Mouse (Mus musculus) heart, postnatal 36 days (tissue): Measurements from ENCODE around the gene 1810013L24Rik. TPM values are rescaled to one million over a fixed set of nuclear protein-coding genes. Genes with fewer than 3 reads are reported as not detected.
A peak's percentile ranks its signal among the peaks of the same experiment; 100 is the strongest.

Experiments
- DNase-seq, 2 experiments: peaks; one replicate each; pipeline ENCODE4 v3.0.0; 2021 to 2022
- intact Hi-C: fragments of 180-260 bp; cut with DNase I; formaldehyde crosslinking; loops from one replicate; pipeline ENCODE4 v1.15.1; 2025
- total RNA-seq, 2 experiments: library from RNA; stranded (reverse); gene quantifications; 2 replicates each; pipeline ENCODE4 v1.2.3; 2021

Gene 1810013L24Rik
- 100 to 1,000 TPM; 117 to 136 TPM for total RNA-seq

DNA sequence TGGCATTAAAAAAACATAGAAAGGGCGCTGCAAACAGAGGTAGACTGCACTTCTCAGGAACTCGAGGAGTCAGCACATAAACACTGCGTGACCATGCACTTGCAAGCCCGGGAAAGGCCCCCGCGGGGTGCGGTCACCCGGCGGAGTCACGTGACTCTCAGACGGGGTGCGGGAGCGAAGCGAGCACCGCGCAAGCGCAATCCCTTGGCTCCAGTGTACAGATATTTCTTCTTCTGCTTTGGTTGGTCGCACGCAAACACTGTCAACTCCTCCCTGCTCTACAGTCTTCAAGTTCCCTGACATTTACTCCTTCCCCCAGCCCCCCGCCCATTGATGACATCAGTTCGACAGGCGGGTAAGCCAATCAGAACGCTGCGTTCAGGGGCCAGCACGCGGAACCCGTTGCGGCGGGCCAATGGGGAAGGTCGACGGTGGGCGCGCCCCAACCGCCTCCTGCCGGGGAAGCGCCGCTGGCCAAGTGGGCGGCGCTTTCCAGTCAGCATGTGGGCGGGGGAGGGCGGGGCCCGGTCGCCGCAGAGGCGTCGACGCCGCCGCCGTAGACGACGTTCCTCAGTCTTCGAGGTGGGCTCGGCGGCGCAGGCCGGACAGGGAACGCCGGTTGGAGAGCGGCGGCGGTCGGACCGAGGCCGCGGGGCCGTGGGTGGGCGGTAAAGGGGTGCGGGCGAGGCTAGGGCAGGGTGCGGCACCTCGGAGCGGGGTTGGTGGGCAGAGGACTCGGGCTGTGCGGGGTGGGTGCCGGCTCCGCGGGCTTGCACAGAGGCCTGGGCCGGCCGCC, at the start of gene 1810013L24Rik:
Gene 1810013L24Rik (plus strand): TSS at position 537 of the 796 bp plus-strand sequence.
- intact Hi-C loops, result loop anchor here (1.0 to 5.0 kb wide), 3 partner anchors 35 to 192 kb away; partner anchors contain the start of genes Pmm2 and Tmem186
- DNase-seq, result peak; percentile 95 to 96

- intact Hi-C loops, result no loop called here
- no peak for DNase-seq
Measured at GRCm38 (mm10) chr16:8780187-8780586, 49.7 kb upstream of the 1810013L24Rik start.

DNA sequence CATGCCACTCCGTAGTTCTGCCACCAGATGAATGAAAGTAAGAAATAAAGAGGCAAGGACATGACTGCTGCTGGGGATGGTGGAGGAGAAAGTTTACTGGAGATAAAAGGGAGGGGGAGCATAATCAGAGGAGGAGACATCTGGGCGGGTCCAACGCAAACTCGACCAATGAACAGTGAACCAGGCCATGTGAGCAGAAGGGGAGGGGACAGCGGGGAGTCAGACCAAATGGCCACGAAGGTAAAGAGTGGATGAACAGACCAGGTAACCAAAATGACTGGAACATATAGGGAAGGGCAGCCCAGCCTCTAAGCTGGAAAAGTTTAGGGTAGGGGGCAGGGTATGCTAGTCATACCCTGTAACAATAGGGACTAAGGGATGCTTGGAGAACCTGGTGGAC, 48.7 kb upstream of the 1810013L24Rik start:
- no peak for DNase-seq
- intact Hi-C loops, result no loop called here

DNA sequence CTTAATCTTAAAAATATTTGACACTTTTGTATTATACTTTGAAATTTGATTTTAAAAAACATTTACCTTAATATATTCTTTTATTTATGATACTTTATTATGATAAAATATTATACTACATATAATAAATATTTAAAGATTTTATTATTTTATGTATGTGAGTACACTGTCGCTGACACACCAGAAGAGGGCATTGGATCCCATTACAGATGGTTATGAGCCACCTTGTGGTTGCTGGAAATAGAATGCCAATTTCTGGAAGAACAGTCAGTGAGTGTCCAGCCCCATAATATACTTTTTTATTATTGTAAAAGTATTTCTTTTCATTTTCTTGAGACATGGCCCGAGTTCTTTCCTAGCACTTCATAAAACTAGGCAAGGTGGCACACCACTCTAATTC, 48.2 kb upstream of the 1810013L24Rik start:
- DNase-seq, result no peak
- intact Hi-C loops, result no loop called here

DNA sequence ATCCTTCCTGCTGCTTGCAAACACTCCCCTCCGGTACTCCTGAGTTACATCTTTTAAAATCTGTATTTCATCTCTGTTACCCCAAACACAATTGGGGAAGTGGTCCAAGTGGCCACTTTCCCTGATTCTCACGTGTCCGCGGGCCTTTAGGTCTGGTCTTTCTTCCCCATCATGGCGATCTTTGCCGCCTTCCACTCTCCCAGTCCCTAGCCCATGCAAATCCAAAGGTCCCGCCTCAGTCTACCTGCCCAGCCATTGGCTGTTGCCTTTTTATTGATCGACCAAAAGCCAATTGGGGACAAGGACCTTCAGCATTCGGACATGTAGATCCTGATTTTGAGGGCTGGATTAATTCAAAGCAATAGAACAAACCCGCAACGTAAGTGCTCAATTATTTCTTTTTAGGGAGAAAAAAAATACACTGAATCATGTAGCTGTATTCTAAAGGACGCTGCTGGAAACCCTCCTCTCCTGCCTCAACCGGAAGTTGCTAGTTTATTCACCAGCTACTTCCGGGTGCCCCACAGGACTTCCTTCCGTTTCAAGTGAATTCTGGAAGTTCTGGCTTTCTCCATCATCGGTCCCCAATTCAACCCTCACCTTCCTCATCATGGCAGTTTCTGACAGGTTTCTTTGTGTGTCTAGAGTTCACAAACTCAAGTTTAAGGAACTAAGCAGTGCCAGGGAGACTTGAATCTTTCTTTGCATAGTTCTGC, 46.5 kb upstream of the 1810013L24Rik start:
- no peak for DNase-seq
- intact Hi-C loops, result no loop called here

GRCm38 (mm10) chr16:8784753-8785152, 45.1 kb upstream of the 1810013L24Rik start:
- intact Hi-C loops, result no loop called here
- peak; percentile 31 to 47 for DNase-seq

- DNase-seq, result no peak
- intact Hi-C loops, result no loop called here
Measured at GRCm38 (mm10) chr16:8790886-8791285, 39.0 kb upstream of the 1810013L24Rik start.

- intact Hi-C loops, result no loop called here
- no peak for DNase-seq
Measured at GRCm38 (mm10) chr16:8791949-8792557, 37.8 kb upstream of the 1810013L24Rik start, which contains the start of gene Usp7. TSS of gene Usp7 (minus strand) at chr16:8792308.

DNA sequence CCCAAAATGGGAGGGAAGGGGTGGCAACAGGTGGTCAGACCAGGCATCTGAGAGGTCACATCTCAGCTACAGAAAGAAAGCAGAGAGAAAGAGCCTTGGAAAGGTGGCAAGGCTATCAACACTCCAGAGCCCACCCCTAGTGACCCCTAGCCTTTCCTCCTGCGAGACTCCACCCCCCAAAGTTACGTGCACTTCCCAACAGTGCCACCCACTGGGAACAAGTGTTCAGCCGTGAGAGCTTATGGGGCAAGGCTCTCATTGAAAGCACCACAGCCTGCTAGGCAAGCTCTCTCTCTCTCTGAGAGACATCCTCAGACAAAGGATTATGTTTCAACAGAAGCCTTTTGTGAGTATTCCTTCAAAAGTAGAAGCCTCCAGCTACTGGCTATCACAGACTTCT, 34.9 kb upstream of the 1810013L24Rik start:
- no peak for DNase-seq
- intact Hi-C loops, result no loop called here

- intact Hi-C loops, result no loop called here
- DNase-seq, result no peak
Measured at GRCm38 (mm10) chr16:8795906-8796305, 34.0 kb upstream of the 1810013L24Rik start.

- peak in 1 of 2 experiments; percentile 60 for DNase-seq
- intact Hi-C loops, result loop anchor here (1.0 kb wide), 1 partner anchor 63 kb away; no protein-coding TSS in a partner anchor
Measured at GRCm38 (mm10) chr16:8806703-8807102, 23.2 kb upstream of the 1810013L24Rik start.

DNA sequence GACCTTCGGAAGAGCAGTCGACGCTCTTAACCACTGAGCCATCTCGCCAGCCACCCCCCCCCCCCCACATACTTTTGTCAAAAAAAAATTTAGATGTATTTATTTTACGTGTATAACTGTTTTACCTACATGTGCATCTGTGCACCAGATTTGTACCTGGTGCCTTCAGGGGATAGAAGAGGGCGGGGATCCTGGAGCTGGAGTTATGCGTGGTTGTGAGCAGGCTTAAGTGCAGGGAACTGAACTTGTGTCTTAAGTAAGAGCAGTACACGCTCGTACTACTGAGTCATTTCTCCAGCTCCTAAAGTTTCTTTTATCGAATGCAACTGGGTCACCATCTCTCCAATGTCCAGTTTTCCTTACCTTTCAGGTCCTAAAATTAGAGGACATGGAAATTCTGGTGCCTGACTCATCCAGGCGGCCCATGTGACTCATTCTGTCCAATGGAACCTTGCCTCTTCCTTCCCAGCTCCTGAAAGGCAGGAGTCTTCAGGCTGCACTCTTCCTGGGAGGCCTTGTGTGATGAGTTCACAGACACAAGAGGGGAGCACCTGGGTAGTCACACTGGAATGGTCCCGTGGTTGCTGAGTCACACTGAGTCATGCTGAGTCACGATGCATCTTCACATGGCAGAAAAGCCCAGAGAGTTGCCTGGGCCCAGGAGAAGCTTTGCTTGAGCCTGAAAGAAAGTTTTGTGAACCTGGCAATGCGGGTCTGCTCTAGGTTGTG, 19.3 kb upstream of the 1810013L24Rik start:
- no peak for DNase-seq
- intact Hi-C loops, result no loop called here

GRCm38 (mm10) chr16:8817872-8818271, 12.0 kb upstream of the 1810013L24Rik start:
- intact Hi-C loops, result no loop called here
- no peak for DNase-seq

DNA sequence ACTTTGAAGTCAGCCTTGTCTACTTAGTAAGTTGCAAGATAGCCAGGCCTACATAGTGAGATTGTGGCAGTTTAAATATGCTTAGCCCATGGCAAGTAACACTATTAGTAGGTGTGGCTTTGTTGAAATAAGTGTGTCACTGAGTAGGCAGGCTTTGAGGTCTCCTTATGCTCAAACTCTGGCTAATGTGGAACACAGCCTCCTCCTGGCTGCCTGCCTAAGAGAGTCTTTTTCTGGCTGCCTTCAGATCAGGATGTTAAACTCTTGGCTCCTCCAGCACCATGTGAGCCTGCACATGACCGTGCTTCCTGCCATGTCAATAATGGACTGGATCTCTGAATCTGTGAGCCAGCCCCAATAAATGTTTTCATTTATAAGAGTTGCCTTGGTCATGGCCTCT, 8.5 kb upstream of the 1810013L24Rik start:
- intact Hi-C loops, result no loop called here
- DNase-seq, result peak; percentile 36 to 40

DNA sequence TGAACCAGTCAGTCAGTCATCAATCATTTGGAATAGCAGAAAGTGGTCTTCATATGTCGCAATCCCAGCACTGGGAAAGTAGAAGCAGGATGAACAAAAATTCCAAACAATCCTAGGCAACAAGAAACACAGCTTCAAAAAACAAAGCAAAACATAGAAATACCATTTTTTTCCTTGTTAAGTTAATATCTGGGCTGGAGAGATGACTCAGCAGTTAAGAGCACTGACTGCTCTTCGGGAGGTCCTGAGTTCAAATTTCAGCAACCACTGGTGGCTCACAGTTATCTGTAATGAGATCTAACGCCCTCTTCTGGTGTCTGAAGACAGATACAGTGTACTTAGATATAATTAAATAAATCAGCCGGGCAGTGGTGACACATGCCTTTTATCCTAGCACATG, 7.3 kb upstream of the 1810013L24Rik start:
- intact Hi-C loops, result no loop called here

DNA sequence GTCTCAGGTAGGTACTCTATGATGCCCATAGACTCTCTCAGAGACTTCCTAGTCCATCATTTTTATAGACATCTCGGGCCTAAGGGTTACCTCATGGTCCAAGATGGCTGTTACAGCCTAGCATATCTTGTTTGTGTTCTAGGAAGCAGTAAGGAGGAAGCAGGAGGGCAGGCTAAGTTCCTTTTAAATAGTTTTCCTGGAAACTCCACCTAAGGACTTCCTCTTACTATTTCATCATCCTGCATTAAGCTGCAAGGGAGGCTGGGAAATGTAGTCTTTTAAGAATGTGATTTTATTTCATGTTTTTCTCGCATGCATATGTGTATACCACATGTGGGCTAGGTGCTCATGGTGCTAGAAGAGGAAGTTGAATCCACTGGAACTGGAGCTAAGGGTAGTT, 6.2 kb upstream of the 1810013L24Rik start:
- no peak for DNase-seq
- intact Hi-C loops, result no loop called here

More for the DNA sequence above, 7.3 kb upstream of the 1810013L24Rik start:
- DNase-seq, result no peak

GRCm38 (mm10) chr16:8827366-8827765, 2.5 kb upstream of the 1810013L24Rik start:
- DNase-seq, result no peak
- intact Hi-C loops, result loop anchor here (5.0 kb wide), 1 partner anchor 190 kb away; the partner anchor contains the start of genes Pmm2 and Tmem186

DNA sequence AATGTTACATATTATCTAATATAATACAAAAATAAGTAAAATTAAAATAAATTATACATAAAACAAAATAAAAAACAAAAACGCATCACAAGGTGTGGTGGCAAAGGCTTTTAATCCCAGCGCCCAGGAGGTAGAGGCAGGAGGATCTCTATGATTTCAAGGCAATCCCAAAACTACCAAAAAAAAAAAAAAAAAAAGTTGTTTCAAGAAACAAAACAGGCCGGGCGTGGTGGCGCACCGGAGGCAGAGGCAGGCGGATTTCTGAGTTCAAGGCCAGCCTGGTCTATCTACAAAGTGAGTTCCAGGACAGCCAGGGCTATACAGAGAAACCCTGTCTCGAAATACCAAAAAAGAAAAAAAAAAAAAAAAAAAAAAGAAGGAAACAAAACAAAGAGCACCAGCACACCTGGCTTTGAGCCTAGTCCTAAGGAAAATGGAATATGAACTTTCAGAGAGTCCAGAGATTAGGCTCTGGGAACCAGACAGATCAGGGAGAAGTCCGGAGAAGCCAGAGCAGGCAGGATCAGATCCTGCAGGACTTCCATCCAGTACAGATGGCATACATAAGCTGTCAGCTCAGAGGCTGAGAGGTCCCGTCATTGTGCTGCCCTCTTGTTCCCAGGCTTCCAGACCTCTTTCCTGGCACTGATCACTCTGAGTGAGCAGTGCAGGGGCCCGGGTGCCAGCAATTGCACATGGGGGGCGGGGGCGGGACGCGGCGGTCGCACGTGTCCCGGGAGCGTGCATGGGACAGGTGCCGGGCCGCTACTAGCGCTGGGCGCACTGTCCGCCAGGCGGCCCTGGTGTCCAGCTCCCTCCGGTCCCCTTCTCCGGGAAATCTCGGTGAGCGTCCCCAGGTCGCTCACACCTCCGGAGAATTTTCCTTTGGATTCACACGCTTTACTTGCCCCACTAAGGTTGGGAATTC, 1.0 kb upstream of the 1810013L24Rik start:
- intact Hi-C loops, result loop anchor here (1.0 to 5.0 kb wide), 2 partner anchors 35 to 192 kb away; partner anchors contain the start of genes Pmm2 and Tmem186
- DNase-seq, result peak in 1 of 2 experiments; percentile 76
